Mouse (Mus musculus) hindbrain, postnatal 0 days (tissue): ENCODE results near the gene Acat2. TPM values are rescaled to one million over a fixed set of nuclear protein-coding genes. Genes with fewer than 3 reads are reported as not detected.

Experiments
- ATAC-seq: fragments of 200-750 bp; cut with Nextera tagmentation; 2 replicates; pipeline ENCODE4 v1.8.0; 2017; ENCODE audit warnings: mild to moderate bottlenecking, moderate TSS enrichment, moderate library complexity
- DNase-seq: peaks from one replicate; pipeline ENCODE4 v3.0.0-alpha.2; 2015; ENCODE audit warnings: low spot score
- H3K27ac ChIP-seq: fragments of 300-500 bp; sonication (generic); 2 replicates; pipeline ENCODE4 v1.5.1; 2014; ENCODE audit warnings: mild to moderate bottlenecking
- H3K27me3 ChIP-seq: fragments of 300-500 bp; sonication (generic); 2 replicates; pipeline ENCODE4 v1.6.1; 2014; ENCODE audit warnings: low read length, mixed read lengths; ENCODE audit not compliant: insufficient read depth
- H3K36me3 ChIP-seq: fragments of 300-500 bp; sonication (generic); 2 replicates; pipeline ENCODE4 v1.6.1; 2014; ENCODE audit warnings: low read length, mixed read lengths; ENCODE audit not compliant: insufficient read depth
- H3K4me1 ChIP-seq: fragments of 300-500 bp; sonication (generic); 2 replicates; pipeline ENCODE4 v1.6.1; 2014; ENCODE audit warnings: antibody characterized with exemption, low read length, mixed read lengths; ENCODE audit not compliant: insufficient read depth
- H3K4me2 ChIP-seq: fragments of 300-500 bp; sonication (generic); 2 replicates; pipeline ENCODE4 v1.6.1; 2014; ENCODE audit warnings: low read depth, mild to moderate bottlenecking, low read length, moderate library complexity, mixed read lengths
- H3K4me3 ChIP-seq: fragments of 300-500 bp; sonication (generic); 2 replicates; pipeline ENCODE4 v1.5.1; 2014; ENCODE audit warnings: low read length
- H3K9ac ChIP-seq: fragments of 300-500 bp; sonication (generic); replicated peaks from 2 replicates; pipeline ENCODE4 v1.6.1; 2014; ENCODE audit warnings: mild to moderate bottlenecking, low read length, moderate library complexity, mixed read lengths
- H3K9me3 ChIP-seq: fragments of 300-500 bp; sonication (generic); 2 replicates; pipeline ENCODE4 v1.6.1; 2016; ENCODE audit warnings: low read length, mixed read lengths
- CTCF ChIP-seq: IDR thresholded peaks from 2 replicates; pipeline ENCODE4 v1.5.1; 2016; ENCODE audit warnings: antibody characterized with exemption, control low read depth, low read depth
- WGBS: fragments of 180-500 bp; shearing (Covaris S2); extraction: QIAGEN DNeasy Blood & Tissue Kit; methylation state at CpG from one replicate; pipeline ENCODE4 v1.1.7; 2014; 5-methylcytosine and 5-hydroxymethylcytosine counted together
- polyA plus RNA-seq: library from polyadenylated mRNA; unstranded; fragments of >200 nt; fragmentation: Nextera tagmentation; extraction: Ambion mirVana; gene quantifications from 2 replicates; pipeline ENCODE4 v1.2.1, GENCODE M21; 2015
- total RNA-seq: library from RNA; depleted of rRNA; stranded (reverse); fragments of >200 nt; gene quantifications from 2 replicates; pipeline ENCODE4 v1.2.3, GENCODE M21; 2014

The Acat2 gene
- total and polyA plus RNA-seq, 2 experiments from 2014 or later, result 161 to 212 TPM

GRCm38 (mm10) chr17:12999069-12999468 lies 38.5 kb upstream of the Acat2 start:
- ATAC-seq (no peak), DNase-seq (no peak)
- Histone ChIP-seq H3K4me3 (no peak overlapping the region), H3K27ac (no peak overlapping the region), H3K9me3 (no peaks in the 10 kb centered on the region), H3K4me1 (no peaks in the 10 kb centered on the region), H3K27me3 (no peaks in the 10 kb centered on the region), H3K36me3 (no peaks in the 10 kb centered on the region), H3K4me2 (no peak overlapping the region), H3K9ac (no peak overlapping the region)
- no peak for TF ChIP-seq CTCF
- 75% methylated on average over 6 of the region's 6 CpGs for WGBS

- WGBS, result 91% methylated on average over 5 of the region's 5 CpGs
- no peak for ATAC-seq
- Histone ChIP-seq H3K27ac (no peak overlapping the region), H3K4me3 (no peak overlapping the region), H3K4me1 (no peaks in the 10 kb centered on the region), H3K9ac (no peak overlapping the region), H3K9me3 (no peaks in the 10 kb centered on the region), H3K27me3 (no peaks in the 10 kb centered on the region), H3K4me2 (no peak overlapping the region), H3K36me3 (no peaks in the 10 kb centered on the region)
- no peak for DNase-seq
- no peak for TF ChIP-seq CTCF
Measured at GRCm38 (mm10) chr17:12997890-12998289, 37.3 kb upstream of the Acat2 start.

- 16% methylated on average over 3 of the region's 3 CpGs for WGBS
- DNase-seq (peak; percentile 74), ATAC-seq (no peak)
- Histone ChIP-seq H3K4me2 (no peak overlapping the region), H3K27ac (no peak overlapping the region), H3K36me3 (no peaks in the 10 kb centered on the region), H3K4me1 (no peaks in the 10 kb centered on the region), H3K4me3 (no peak overlapping the region), H3K9me3 (no peaks in the 10 kb centered on the region), H3K27me3 (no peaks in the 10 kb centered on the region), H3K9ac (no peak overlapping the region)
- TF ChIP-seq CTCF, result peak; percentile 76
Measured at GRCm38 (mm10) chr17:12996345-12996744, 35.8 kb upstream of the Acat2 start.

- DNase-seq (no peak), ATAC-seq (no peak)
- Histone ChIP-seq H3K27ac (peak within 1 kb of the TSS; percentile 100), H3K4me3 (peak within 1 kb of the TSS; percentile 99), H3K27me3 (no peaks in the 10 kb centered on the region), H3K4me1 (no peaks in the 10 kb centered on the region), H3K9me3 (no peaks in the 10 kb centered on the region), H3K36me3 (no peaks in the 10 kb centered on the region), H3K4me2 (peak within 1 kb of the TSS; percentile 88), H3K9ac (peak within 1 kb of the TSS; percentile 100)
- TF ChIP-seq CTCF, result no peak
- WGBS, result 80% methylated on average over 1 of the region's 1 CpGs
Measured at GRCm38 (mm10) chr17:12994069-12994468, 33.5 kb upstream of the Acat2 start, which contains the start of gene Wtap. Gene Wtap, minus strand, starts transcription at chr17:12994169.

- under 1% methylated on average over 51 of the region's 51 CpGs for WGBS
- peak overlapping the region; percentile 99 for H3K4me3 ChIP-seq
- H3K36me3 ChIP-seq, result no peaks in the 10 kb centered on the region
- H3K27me3 ChIP-seq, result no peaks in the 10 kb centered on the region
- no peaks in the 10 kb centered on the region for H3K4me1 ChIP-seq
- DNase-seq, result peak; percentile 99
- H3K4me2 ChIP-seq, result peak overlapping the region; percentile 88
- peak overlapping the region; percentile 100 for H3K9ac ChIP-seq
- no peak for TF ChIP-seq CTCF
- peak; percentile 92 for ATAC-seq
- H3K27ac ChIP-seq, result peak overlapping the region; percentile 100
- no peaks in the 10 kb centered on the region for H3K9me3 ChIP-seq
Measured at GRCm38 (mm10) chr17:12992470-12992991, 32.0 kb upstream of the Acat2 start.

GRCm38 (mm10) chr17:12991635-12992358 lies 31.2 kb upstream of the Acat2 start:
- Histone ChIP-seq H3K9me3 (no peaks in the 10 kb centered on the region), H3K4me3 (peak overlapping the region; percentile 99), H3K27ac (peak overlapping the region; percentile 100), H3K27me3 (no peaks in the 10 kb centered on the region), H3K4me2 (peak overlapping the region; percentile 88), H3K4me1 (no peaks in the 10 kb centered on the region), H3K36me3 (no peaks in the 10 kb centered on the region), H3K9ac (peak overlapping the region; percentile 100)
- no peak for TF ChIP-seq CTCF
- WGBS, result under 1% methylated on average over 73 of the region's 84 CpGs
- peak; percentile 90 for DNase-seq
- ATAC-seq, result peak; percentile 93

GRCm38 (mm10) chr17:12991194-12991634 lies 30.7 kb upstream of the Acat2 start:
- Histone ChIP-seq H3K27me3 (no peaks in the 10 kb centered on the region), H3K4me3 (peak overlapping the region; percentile 99), H3K9me3 (no peaks in the 10 kb centered on the region), H3K27ac (peak overlapping the region; percentile 100; the same call in 1 of the 2 replicates), H3K9ac (peak overlapping the region; percentile 100), H3K36me3 (no peaks in the 10 kb centered on the region), H3K4me2 (peak overlapping the region; percentile 88), H3K4me1 (no peaks in the 10 kb centered on the region)
- DNase-seq (peak; percentile 29), ATAC-seq (no peak)
- TF ChIP-seq CTCF, result no peak
- WGBS, result 2% methylated on average over 12 of the region's 12 CpGs
